Mouse (Mus musculus) midbrain, postnatal 0 days (tissue): ENCODE data around the gene Efcab11. TPM values are rescaled to one million over a fixed set of nuclear protein-coding genes. Genes with fewer than 3 reads are reported as not detected.

Experiments
- ATAC-seq: fragments of 200-750 bp; cut with Nextera tagmentation; 2 replicates; pipeline ENCODE4 v1.8.0; 2017; ENCODE audit warnings: moderate number of reproducible peaks, mild to moderate bottlenecking, moderate TSS enrichment, moderate library complexity; ENCODE audit not compliant: low FRiP score
- DNase-seq: peaks from one replicate; pipeline ENCODE4 v3.0.0-alpha.2; 2015; ENCODE audit warnings: low spot score
- H3K27ac ChIP-seq: fragments of 300-500 bp; sonication (generic); 2 replicates; pipeline ENCODE4 v1.5.1; 2014; ENCODE audit warnings: low read depth, mild to moderate bottlenecking, low read length, mixed read lengths
- H3K27me3 ChIP-seq: fragments of 300-500 bp; sonication (generic); 2 replicates; pipeline ENCODE4 v1.6.1; 2014; ENCODE audit warnings: low read length, control low read depth, mixed read lengths; ENCODE audit not compliant: insufficient read depth
- H3K36me3 ChIP-seq: fragments of 300-500 bp; sonication (generic); 2 replicates; pipeline ENCODE4 v1.6.1; 2014; ENCODE audit warnings: low read length, control low read depth, mixed read lengths; ENCODE audit not compliant: insufficient read depth
- H3K4me1 ChIP-seq: fragments of 300-500 bp; sonication (generic); 2 replicates; pipeline ENCODE4 v1.6.1; 2014; ENCODE audit warnings: mild to moderate bottlenecking, control low read depth, antibody characterized with exemption, low read length, mixed read lengths; ENCODE audit not compliant: insufficient read depth
- H3K4me2 ChIP-seq: fragments of 300-500 bp; sonication (generic); 2 replicates; pipeline ENCODE4 v1.6.1; 2014; ENCODE audit warnings: low read depth, mild to moderate bottlenecking, low read length, mixed read lengths; ENCODE audit not compliant: poor library complexity, severe bottlenecking
- H3K4me3 ChIP-seq: fragments of 300-500 bp; sonication (generic); 2 replicates; pipeline ENCODE4 v1.5.1; 2014; ENCODE audit warnings: low read depth, mild to moderate bottlenecking, low read length, moderate library complexity
- H3K9ac ChIP-seq: fragments of 300-500 bp; sonication (generic); replicated peaks from 2 replicates; pipeline ENCODE4 v1.6.1; 2014; ENCODE audit warnings: mild to moderate bottlenecking, low read length, moderate library complexity, mixed read lengths; ENCODE audit not compliant: poor library complexity, severe bottlenecking
- H3K9me3 ChIP-seq: fragments of 300-500 bp; sonication (generic); 2 replicates; pipeline ENCODE4 v1.6.1; 2016; ENCODE audit warnings: low read length, control low read depth
- CTCF ChIP-seq: IDR thresholded peaks from 2 replicates; pipeline ENCODE4 v1.5.1; 2016; ENCODE audit warnings: antibody characterized with exemption, mild to moderate bottlenecking
- WGBS: fragments of 180-500 bp; shearing (Covaris S2); extraction: QIAGEN DNeasy Blood & Tissue Kit; methylation state at CpG from one replicate; pipeline ENCODE4 v1.1.7; 2014; 5-methylcytosine and 5-hydroxymethylcytosine counted together
- polyA plus RNA-seq: library from polyadenylated mRNA; unstranded; fragments of >200 nt; fragmentation: Nextera tagmentation; extraction: Ambion mirVana; gene quantifications from 2 replicates; pipeline ENCODE4 v1.2.1, GENCODE M21; 2015
- total RNA-seq: library from RNA; depleted of rRNA; stranded (reverse); fragments of >200 nt; gene quantifications from 2 replicates; pipeline ENCODE4 v1.2.3, GENCODE M21; 2014

Gene Efcab11
- total and polyA plus RNA-seq, 2 experiments from 2014 or later: 2.5 to 2.6 TPM

- no peaks in the 10 kb centered on the region for H3K36me3 ChIP-seq
- no peaks in the 10 kb centered on the region for H3K27me3 ChIP-seq
- no peaks in the 10 kb centered on the region for H3K9me3 ChIP-seq
- H3K9ac ChIP-seq: no peak overlapping the region; the same call in 1 of the 2 replicates
- 21% methylated on average over 15 of the region's 15 CpGs for WGBS
- peaks cover 7% of the 10 kb centered on the region; the same call in 1 of the 2 replicates for H3K4me1 ChIP-seq
- H3K4me2 ChIP-seq: peak overlapping the region; percentile 40
- H3K27ac ChIP-seq: peak overlapping the region; percentile 55
- peak overlapping the region; percentile 18 for H3K4me3 ChIP-seq
- no peak for TF ChIP-seq CTCF
- DNase-seq (peak; percentile 81), ATAC-seq (peak; percentile 94)
These were observed 126.3 kb downstream of the Efcab11 start for GRCm38 (mm10) chr12:99757754-99758526.

GRCm38 (mm10) chr12:99756914-99757687 is 127.1 kb downstream of the Efcab11 start:
- 10% methylated on average over 18 of the region's 18 CpGs for WGBS
- peak overlapping the region; percentile 18 for H3K4me3 ChIP-seq
- H3K9me3 ChIP-seq: no peaks in the 10 kb centered on the region
- no peaks in the 10 kb centered on the region for H3K27me3 ChIP-seq
- DNase-seq: no peak
- peak; percentile 62 for ATAC-seq
- no peaks in the 10 kb centered on the region for H3K36me3 ChIP-seq
- peak overlapping the region; percentile 55 for H3K27ac ChIP-seq
- H3K4me2 ChIP-seq: peak overlapping the region; percentile 40
- H3K9ac ChIP-seq: no peak overlapping the region; the same call in 1 of the 2 replicates
- no peak for TF ChIP-seq CTCF
- peaks cover 7% of the 10 kb centered on the region; the same call in 1 of the 2 replicates for H3K4me1 ChIP-seq

GRCm38 (mm10) chr12:99756213-99756612 is 128.0 kb downstream of the Efcab11 start:
- no peak overlapping the region for H3K9ac ChIP-seq
- DNase-seq (no peak), ATAC-seq (no peak)
- no peak overlapping the region for H3K4me2 ChIP-seq
- H3K4me1 ChIP-seq: peaks cover 7% of the 10 kb centered on the region; the same call in 1 of the 2 replicates
- 61% methylated on average over 9 of the region's 9 CpGs for WGBS
- no peaks in the 10 kb centered on the region for H3K27me3 ChIP-seq
- H3K4me3 ChIP-seq: no peak overlapping the region
- no peak overlapping the region for H3K27ac ChIP-seq
- no peak for TF ChIP-seq CTCF
- H3K36me3 ChIP-seq: no peaks in the 10 kb centered on the region
- H3K9me3 ChIP-seq: no peaks in the 10 kb centered on the region

- DNase-seq (no peak), ATAC-seq (no peak)
- Histone ChIP-seq H3K27me3 (no peaks in the 10 kb centered on the region), H3K27ac (no peak overlapping the region), H3K4me2 (no peak overlapping the region), H3K9ac (no peak overlapping the region), H3K4me3 (no peak overlapping the region), H3K4me1 (peaks cover 7% of the 10 kb centered on the region; the same call in 1 of the 2 replicates), H3K9me3 (no peaks in the 10 kb centered on the region), H3K36me3 (no peaks in the 10 kb centered on the region)
- 86% methylated on average over 11 of the region's 11 CpGs for WGBS
- no peak for TF ChIP-seq CTCF
These were observed 131.3 kb downstream of the Efcab11 start for GRCm38 (mm10) chr12:99752986-99753385.

- WGBS: 76% methylated on average over 3 of the region's 3 CpGs
- Histone ChIP-seq H3K9me3 (no peaks in the 10 kb centered on the region), H3K27ac (no peak overlapping the region), H3K36me3 (no peaks in the 10 kb centered on the region), H3K4me2 (no peak overlapping the region), H3K27me3 (no peaks in the 10 kb centered on the region), H3K4me1 (no peaks in the 10 kb centered on the region), H3K9ac (no peak overlapping the region), H3K4me3 (no peak overlapping the region)
- TF ChIP-seq CTCF: no peak
- ATAC-seq: no peak
- no peak for DNase-seq
These were observed 134.8 kb downstream of the Efcab11 start for GRCm38 (mm10) chr12:99749391-99749790.

GRCm38 (mm10) chr12:99741631-99742030 is 142.6 kb downstream of the Efcab11 start:
- TF ChIP-seq CTCF: peak; percentile 31; the same call in 1 of the 2 replicates
- H3K27me3 ChIP-seq: no peaks in the 10 kb centered on the region
- H3K9me3 ChIP-seq: no peaks in the 10 kb centered on the region
- no peak overlapping the region for H3K27ac ChIP-seq
- DNase-seq (no peak), ATAC-seq (no peak)
- no peaks in the 10 kb centered on the region for H3K36me3 ChIP-seq
- 88% methylated on average over 8 of the region's 8 CpGs for WGBS
- peaks cover 3% of the 10 kb centered on the region; the same call in 1 of the 2 replicates for H3K4me1 ChIP-seq
- no peak overlapping the region for H3K4me2 ChIP-seq
- no peak overlapping the region for H3K4me3 ChIP-seq
- H3K9ac ChIP-seq: no peak overlapping the region
